Mouse (Mus musculus) megakaryocyte progenitor cell, adult 5-6 weeks (primary cell): ENCODE results near the gene Plg. TPM values are rescaled to one million over a fixed set of nuclear protein-coding genes. Genes with fewer than 3 reads are reported as not detected.

Experiments
- ATAC-seq: replicated peaks from 2 replicates; pipeline ENCODE4 v1.8.0; 2016; ENCODE audit warnings: mild to moderate bottlenecking, moderate TSS enrichment, inconsistent platforms; ENCODE audit not compliant: poor library complexity
- total RNA-seq, 2 experiments: library from RNA; stranded (forward) in 1 of 2; stranded (reverse) in 1 of 2; fragments of 157-497, 149-512 nt in 1 of 2; fragments of 200-1000 nt in 1 of 2; gene quantifications; 2 replicates each; pipeline versions ENCODE4 v1.2.3 to v1.2.4; 2015 to 2017

Plg gene
- total RNA-seq, 2 experiments from 2014 or later = not detected

GRCm38 (mm10) chr17:12452862-12453531 lies 74.6 kb downstream of the Plg start:
- ATAC-seq = no peak

GRCm38 (mm10) chr17:12453691-12454090 lies 75.3 kb downstream of the Plg start:
- no peak for ATAC-seq

DNA sequence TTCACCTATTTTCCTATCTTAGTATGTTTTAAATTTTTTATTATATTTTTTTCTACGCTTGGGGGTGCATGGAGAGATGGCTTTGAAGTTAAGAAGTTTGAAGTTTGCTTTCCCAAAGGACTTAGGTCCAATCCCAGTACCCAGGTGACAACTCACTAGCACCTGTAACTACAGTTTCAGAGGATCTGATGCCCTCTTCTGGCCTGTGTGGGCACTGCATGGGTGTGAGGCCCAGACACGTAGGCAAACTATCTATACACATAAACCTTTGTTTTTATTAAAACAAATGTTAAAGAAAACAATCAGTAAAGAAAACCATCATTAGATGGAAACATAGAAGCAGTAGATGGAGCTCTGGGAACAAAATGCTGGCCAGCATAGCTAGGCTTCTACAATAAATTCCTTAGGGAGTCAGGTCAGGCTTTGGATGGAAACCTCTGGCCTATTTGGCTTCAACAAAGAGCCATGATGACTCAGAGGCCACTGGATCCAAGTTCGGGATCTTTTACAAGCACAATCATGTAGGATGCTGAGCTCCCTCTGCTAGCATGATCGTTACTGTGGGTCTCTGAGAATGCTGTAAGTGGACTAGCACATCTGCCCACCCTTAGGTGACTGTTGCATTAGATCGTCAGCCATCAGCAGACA lies 76.9 kb downstream of the Plg start:
- peak; percentile 80 for ATAC-seq

- peak; percentile 66; the same call in 1 of the 2 replicates for ATAC-seq
Observed at GRCm38 (mm10) chr17:12461168-12461567, 82.8 kb downstream of the Plg start.

DNA sequence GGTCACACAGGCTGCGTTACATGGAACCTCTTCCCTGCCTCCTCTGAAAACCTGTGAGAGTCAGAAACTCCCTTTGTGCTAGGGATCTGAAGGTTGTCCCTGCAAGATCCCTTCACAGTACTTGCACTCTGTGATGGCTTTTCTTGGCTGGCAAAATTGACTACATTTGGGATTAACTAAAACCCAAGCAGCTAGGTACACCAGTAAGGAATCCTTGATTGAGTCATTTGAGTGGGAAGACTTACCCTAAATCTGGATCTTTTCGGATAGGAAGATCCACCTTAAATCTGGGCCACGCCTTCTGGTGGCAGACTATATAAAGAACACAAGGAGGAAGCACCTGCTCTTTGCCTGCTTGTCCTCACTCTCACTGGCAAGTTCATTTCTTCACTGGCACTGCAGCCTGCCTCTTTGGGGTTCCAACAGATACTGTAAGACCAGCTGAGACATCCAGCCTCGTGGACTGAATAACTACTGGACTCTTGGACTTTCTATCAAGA lies 88.1 kb downstream of the Plg start:
- ATAC-seq = peak; percentile 30; the same call in 1 of the 2 replicates

DNA sequence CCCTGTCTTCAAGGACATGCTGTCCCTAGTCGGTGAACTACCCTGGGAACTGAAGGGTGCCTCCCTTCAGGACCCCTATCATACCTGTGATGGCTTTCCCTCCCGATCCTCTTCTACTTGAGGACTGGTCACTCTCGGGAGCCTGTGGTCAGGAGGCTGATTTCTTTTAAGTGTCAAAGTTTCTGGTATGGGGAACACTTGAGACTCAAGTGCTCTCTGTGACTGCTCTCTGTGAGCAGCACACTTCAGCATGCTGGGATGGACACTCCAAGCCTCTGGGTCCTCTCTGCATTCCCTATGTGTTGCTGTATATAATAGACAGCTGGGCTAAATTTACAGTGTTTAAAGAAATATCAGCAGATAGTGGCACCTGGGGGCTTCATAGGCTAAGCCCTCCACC lies 89.2 kb downstream of the Plg start:
- no peak for ATAC-seq

GRCm38 (mm10) chr17:12468745-12469144 lies 90.3 kb downstream of the Plg start:
- peak; percentile 95 for ATAC-seq

Other genes with a start within 250 kb of the Plg start
- 11.3 and 17.1 TPM in 2 replicates for gene Map3k4, start 59.8 kb upstream of the Plg start, total RNA-seq (2015)
- 20.1 and 25.1 TPM in 2 replicates for gene Map3k4, start 59.8 kb upstream of the Plg start, total RNA-seq (2017)
- gene Slc22a3, start 129.1 kb downstream of the Plg start, total RNA-seq (2015) = 4.0 and 7.7 TPM in 2 replicates
- 3.6 and 4.8 TPM in 2 replicates for gene Slc22a3, start 129.1 kb downstream of the Plg start, total RNA-seq (2017)
- not detected in 2 replicates for gene Slc22a2, start 205.5 kb downstream of the Plg start, total RNA-seq (2015)
- gene Slc22a2, start 205.5 kb downstream of the Plg start, total RNA-seq (2017) = not detected in 2 replicates